Mouse (Mus musculus): ENCODE measurements around the gene 4930572O03Rik.
"Not testable (repeated sequence)": the region's sequence is repeated elsewhere in the genome, so short reads cannot be mapped to it uniquely, and the experiment has no call there.

Gene 4930572O03Rik

DNA sequence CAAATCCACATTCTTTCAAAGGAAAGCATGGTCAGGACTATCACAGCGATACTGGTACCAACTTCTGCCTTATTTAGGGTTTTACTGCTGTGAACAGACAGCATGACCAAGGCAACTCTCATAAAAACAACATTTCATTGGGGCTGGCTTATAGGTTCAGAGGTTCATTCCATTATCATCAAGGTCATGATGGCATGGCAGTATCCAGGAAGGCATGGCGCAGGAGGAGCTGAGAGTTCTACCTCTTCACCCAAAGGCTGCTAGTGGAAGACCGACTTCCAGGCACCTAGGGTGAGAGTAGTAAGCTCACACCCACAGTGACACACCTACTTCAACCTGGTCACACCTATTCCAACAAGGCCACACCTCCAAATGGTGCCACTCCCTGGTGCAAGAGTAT is 40.7 kb downstream of the 4930572O03Rik start:
- DNase-seq (ENCODE audit: low read depth) = not testable (repeated sequence)

DNA sequence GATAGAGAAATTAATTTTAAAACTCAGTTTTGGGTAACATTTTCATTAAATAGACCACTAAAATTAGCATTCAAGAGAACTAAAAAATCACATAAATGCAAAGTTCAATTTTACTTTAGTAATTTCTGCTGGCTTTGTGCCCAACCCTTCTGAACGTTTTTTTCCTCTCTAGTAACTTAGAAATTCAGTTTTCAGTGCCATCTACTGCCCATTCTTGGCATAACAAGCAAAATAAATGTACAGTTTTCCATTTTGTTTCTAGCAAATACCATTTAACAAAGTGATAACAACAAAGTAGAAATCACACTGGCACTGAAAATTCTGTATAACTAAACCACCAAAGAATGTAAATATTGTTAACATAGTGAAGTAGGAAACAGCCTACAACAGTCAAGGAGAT is 46.2 kb downstream of the 4930572O03Rik start:
- not testable (repeated sequence) for DNase-seq (ENCODE audit: low read depth)

DNA sequence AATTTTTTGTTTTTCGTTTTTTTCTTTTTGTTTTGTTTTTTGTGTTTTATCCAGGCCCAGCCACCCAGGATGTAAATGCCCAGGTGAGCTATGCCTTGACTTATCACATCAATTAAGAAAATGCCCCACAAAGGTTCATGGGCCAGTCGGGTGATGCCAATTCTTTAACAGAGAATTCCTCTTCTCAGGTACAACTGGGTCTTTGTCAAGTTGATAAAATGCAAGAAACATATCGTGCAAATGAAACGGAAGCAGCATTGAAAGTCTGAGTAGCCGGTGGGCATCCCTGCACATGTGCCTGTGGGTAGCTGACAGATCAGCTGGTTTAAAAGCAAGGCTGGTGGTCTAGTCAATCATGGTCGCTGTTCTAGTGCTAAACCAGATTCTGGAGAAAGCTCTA is 50.2 kb downstream of the 4930572O03Rik start:
- DNase-seq (ENCODE audit: low read depth) = not testable (repeated sequence)

- DNase-seq (ENCODE audit: low read depth) = not testable (repeated sequence)
Measured at GRCm38 (mm10) chr5:15603585-15603984, 53.3 kb downstream of the 4930572O03Rik start.

DNA sequence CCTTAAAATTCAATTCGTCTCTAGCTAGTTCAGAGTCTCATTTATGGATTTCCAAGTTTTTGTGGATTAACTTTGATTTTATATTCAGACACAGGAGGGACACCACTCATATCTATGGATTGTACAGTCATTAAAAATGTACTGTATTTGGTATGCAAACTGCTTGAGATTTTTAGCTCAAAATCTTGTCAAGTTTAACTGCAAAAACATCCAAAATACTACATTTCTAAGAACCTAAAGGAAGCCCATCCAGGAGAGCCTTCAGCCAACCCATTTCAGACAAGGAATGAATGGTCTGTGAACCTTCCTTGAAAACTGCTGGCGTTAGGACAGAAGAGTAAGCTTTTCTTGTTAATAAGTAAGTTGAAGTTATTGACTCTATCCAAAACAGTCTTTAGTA is 53.9 kb downstream of the 4930572O03Rik start:
- DNase-seq (ENCODE audit: low read depth) = not testable (repeated sequence)

- not testable (repeated sequence) for DNase-seq (ENCODE audit: low read depth)
Measured at GRCm38 (mm10) chr5:15602424-15602947, 54.4 kb downstream of the 4930572O03Rik start.
